Mouse (Mus musculus) heart, postnatal 25 days (tissue): ENCODE measurements at regions not wholly inside any gene's neighbourhood (a gene's known extent, or its start where the extent isn't known, plus 50 kb on each side); places are given as distances from the start of the nearest gene placed in this dataset.
"Not testable (repeated sequence)": the region's sequence is repeated elsewhere in the genome, so short reads cannot be mapped to it uniquely, and the experiment has no call there.

Experiments
- DNase-seq: peaks from one replicate; pipeline ENCODE4 v3.0.0; 2022; ENCODE audit warnings: low spot score
- intact Hi-C: fragments of 180-260 bp; cut with DNase I; formaldehyde crosslinking; loops from one replicate; pipeline ENCODE4 v1.15.1; 2025

DNA sequence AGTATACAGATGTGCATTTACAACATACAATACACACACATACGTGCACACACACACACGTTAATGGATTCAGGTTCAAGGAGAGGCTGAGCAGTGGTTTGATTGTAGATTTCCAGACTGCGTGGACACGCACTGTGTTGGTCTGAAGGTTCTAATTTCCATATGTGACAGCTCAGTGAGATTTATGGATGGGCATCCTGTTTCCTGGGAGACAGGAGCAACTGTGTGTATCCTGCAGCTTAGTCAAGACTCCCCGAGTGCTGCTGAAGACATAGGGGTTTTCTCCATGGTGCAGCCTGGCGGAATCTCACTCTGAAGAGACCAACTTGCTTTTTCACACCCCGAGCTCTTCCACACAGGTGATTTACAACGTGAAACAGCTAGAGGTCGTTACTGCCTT lies 119.3 kb upstream of the Foxk1 start:
- DNase-seq, result no peak
- intact Hi-C loops, result no loop called here

DNA sequence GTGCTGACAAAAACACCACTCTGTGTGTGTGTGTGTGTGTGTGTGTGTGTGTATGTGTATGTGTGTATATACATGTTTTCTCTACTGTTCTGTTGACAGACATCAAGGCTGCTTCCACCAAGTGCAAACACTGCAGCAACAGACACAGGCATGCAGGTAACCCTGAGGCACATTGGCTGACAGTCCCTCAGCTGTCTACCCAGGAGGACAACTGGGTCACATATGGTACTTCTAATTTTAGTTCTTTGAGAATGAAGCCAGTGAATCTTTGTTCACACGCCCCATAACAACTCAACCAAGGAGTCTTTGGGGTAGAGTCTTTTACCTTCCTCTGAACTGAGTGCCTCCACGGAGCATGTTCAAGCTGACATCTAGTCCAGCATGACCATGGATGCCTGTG lies 113.3 kb upstream of the Foxk1 start:
- intact Hi-C loops, result no loop called here
- DNase-seq, result no peak

DNA sequence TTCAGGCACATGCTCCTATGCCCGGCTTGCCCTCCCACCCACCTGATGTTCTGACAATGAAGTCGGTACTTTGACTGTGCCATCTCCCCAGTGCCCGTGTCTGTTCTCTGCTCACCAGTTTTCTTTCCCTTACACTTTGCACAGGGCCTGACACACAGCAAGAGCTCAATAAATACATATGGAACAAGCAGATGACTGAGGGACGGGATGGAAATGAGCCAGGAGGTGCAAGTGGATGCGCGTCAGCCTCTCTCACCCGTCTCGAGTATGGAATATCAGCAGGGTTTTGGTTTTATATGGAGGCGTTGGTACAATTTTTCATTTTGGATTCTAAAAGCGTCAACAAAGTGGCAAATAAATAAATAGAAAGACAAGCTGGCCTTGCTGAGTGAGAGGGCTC lies 109.8 kb upstream of the Foxk1 start:
- no peak for DNase-seq
- intact Hi-C loops, result no loop called here

DNA sequence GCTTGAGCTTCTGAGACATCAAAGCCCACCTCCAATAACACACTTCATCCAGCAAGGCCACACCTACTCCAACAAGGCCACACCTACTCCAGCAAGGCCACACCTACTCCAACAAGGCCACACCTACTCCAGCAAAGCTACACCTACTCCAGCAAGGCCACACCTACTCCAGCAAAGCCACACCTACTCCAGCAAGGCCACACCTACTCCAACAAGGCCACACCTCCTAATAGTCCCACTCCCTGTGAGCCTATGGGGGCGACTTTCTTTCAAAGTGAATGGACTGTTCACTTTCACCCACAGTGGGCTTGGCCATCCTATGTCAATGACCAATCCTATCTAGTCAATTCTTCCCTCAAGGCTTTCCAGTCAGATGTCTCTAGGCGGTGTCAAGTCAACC lies 104.9 kb upstream of the Foxk1 start:
- DNase-seq, intact Hi-C loops: not testable (repeated sequence)

DNA sequence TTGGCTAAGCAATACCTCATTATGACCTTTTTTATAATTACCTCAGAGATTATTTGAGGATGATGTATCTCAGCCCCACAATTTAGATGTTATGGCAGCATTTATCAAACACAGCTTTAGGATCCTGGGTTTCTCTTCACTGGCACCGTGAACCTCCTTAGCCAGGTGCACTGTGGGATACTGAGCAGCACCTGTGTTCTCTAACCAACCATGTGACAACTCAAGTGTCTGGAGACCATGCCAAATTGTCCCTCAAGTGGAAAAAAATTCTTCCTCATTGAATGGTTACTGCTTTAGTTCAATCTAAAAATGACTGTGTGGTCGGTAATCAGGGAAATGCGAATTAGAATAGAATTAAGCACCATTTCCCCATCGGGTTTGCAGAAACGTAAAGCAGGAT lies 101.7 kb upstream of the Foxk1 start:
- intact Hi-C loops, result no loop called here
- DNase-seq, result no peak

DNA sequence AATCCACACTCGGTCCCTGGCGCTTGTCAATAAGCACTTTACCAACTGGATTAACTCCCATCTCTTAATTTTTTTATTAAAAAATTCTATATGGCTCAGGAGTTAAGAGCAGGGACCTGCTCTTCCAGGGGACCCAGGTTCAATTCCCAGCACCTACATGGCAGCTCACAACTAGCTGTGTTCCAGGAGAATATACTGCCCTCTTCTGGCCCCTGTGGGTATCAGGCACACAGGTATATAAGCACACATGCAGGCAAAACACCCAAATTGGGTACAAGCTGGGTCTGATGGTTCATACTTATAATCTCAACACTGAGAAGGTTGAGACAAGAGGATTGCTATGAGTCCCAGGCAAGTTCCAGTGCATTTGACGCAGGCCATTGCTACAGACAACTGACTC lies 92.8 kb upstream of the Foxk1 start:
- no peak for DNase-seq
- intact Hi-C loops, result no loop called here

DNA sequence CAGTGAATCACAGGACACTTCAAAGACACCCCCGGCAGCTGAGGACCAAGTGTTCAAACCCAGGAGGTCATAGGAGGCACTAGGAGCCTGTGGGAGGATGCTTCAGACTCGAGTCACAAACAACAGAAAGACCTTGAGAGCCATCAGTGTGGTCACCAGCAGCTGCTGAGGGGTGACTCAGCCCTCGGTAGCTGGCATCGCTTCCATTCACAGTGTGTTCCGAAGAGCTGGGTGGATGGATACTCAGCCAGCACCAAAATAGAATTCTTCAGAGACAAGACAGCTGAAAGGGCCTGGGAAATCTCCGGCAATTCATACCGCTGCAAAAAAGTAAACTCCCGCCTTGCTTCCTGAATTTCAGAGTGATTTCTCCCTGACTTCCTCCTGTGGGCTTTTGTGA lies 87.4 kb upstream of the Foxk1 start:
- intact Hi-C loops, result no loop called here
- peak; percentile 36 for DNase-seq

DNA sequence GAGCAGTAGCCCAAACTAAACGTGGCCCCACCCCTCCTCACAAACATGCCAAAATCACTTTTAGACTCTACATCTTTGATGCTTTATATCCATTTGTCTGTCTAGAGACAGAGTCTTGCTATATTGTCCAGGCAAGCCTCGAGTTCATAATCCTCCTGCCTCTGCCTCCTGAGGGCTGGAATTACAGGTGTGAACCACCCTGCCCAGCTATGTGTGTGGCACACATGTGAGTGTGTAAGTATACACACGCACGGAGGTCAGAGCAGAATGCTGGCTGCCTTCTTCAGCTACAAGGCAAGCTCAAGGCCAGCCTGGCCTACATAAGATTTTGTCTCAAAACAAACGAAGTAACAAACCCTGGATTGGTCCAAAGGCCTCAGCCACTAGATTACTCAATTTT lies 86.8 kb upstream of the Foxk1 start:
- intact Hi-C loops, result no loop called here

DNA sequence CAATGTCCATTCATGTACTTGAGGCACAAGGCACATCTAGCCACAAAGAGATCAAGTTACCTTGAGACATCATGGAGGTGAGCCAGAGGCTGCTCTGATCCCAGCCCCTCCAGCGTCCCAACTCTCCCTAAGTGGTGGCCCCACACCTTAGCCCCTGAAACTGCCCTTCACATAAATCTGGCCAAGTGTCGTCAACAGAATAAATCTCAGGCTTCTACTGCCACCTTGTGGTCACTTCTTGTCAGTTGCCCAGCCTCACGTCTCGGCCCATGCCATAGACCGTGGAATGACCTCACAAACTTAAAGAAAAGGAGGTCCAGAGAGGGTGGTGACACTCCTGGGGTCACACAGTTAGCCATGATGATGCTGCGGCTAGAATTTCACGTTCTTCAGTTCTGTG lies 82.0 kb upstream of the Foxk1 start:
- intact Hi-C loops, result loop anchor here (2.0 to 5.0 kb wide), 5 partner anchors 334 to 1472 kb away; partner anchors contain the start of gene Sdk1
- DNase-seq, result peak; percentile 3

More for the DNA sequence above, 86.8 kb upstream of the Foxk1 start:
- no peak for DNase-seq

DNA sequence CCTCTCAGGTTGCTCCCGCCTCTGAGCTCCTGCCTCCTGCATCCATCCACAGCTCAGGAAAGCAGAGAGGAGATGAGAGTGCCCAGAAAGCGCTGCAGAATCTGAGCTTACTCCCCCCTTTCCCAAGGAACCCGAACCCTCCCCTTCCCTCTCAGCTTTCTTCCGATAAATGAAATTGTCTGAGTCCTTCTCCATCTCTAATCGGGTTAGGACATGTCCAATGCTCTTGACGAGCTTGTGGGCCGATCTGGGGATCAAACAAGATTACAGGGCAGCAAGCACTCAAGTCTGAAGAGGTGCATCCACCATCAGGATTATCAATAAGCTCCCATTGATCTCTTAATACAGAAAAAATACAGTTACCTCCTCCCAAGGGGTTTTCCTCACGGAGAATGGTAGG lies 80.0 kb upstream of the Foxk1 start:
- no peak for DNase-seq
- intact Hi-C loops, result loop anchor here (2.0 kb wide), 1 partner anchor 127 kb away; no protein-coding TSS in a partner anchor

DNA sequence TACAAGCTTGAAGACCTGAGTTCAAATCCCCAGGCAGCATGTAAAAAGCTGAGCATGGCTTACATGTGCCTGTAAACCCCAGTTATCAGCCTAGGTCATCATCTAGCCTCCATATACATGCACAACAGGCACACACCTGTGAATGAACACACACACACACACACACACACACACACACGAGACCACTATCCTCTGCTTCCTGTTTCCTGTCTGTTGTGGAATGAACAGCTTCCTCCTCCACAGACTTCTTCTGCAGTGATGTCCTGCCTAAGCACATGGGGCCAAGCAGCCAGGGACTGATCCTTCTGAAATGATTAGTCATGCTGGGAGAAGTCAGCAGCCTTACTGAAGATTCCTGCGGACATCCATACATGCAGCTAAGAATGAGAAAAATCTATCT lies 76.4 kb upstream of the Foxk1 start:
- intact Hi-C loops, result no loop called here
- no peak for DNase-seq

DNA sequence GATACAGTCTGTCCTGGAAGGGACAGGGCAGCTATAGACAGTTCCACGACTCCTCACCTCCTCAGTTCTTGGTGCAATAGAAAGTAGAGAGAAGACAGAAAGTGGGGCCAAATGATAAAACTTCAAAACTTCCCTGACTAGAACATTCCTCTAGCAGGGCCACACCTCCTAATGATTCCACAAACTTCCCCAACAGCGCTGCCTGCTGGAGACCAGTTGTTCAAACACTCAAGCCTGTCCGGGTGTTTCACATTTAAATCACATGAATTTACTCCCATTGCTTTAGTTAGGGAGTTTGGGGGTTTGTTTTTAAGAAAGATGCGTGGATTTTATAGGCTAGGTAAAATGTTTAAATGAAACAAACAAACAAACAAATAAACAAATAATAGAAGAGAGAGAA lies 75.7 kb upstream of the Foxk1 start:
- no peak for DNase-seq
- intact Hi-C loops, result no loop called here

DNA sequence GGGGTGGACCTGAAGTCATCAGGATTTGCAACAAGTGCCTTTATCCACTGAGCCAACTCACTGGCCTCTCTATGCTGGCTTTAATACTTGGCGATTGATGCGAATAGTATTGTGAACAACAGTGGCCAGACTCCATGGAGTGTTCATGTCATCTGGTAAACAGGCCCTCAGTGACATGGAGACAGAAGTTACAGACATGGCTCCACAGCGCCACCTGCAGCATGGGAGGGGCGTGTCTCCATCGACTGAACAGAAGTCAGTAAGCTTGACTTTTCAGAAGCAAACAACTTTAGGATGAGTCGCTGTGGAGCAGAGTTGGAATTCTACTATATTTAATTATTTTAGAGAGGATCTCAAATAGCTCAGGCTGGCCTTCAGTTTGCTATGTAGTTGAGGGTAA lies 74.0 kb upstream of the Foxk1 start:
- DNase-seq, result no peak

DNA sequence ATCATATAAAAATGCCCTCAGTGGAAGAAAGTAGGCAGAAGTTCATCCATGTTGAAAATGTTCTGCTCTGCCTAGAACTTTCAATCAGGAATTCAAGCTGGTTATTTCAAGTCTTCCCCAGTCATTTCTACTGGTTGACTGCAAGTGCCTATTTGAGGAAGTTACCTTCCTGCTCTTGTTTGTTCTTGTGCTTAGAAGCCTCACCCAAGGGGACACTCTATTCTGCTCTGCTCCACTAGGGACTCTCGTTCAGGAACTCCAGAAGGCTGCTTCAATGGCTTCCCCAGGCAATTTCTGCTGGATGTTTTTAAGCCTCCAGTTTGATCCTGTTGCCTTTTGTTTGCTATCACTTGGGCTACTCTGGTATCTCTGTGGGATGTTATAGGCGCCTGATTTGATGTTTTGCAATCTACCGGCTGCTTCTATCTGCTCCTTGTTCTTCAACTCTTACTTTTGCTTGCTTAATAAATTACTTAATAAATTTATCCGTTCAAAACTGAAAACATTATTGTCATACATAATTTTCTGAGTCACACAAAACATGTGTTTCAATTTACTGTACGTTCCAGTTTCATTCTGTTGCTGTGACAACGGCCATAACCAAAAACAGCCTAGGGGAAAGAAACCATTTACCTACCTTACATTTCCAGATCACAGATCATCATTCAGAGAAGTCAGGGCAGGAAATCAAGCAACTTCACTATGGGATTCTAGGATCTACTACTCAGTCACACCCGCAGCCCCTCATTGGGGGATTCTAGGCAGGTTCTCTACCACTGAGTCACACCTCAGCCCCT lies 71.4 kb upstream of the Foxk1 start:
- intact Hi-C loops, result no loop called here
- no peak for DNase-seq

More for the DNA sequence above, 74.0 kb upstream of the Foxk1 start:
- intact Hi-C loops, result no loop called here

DNA sequence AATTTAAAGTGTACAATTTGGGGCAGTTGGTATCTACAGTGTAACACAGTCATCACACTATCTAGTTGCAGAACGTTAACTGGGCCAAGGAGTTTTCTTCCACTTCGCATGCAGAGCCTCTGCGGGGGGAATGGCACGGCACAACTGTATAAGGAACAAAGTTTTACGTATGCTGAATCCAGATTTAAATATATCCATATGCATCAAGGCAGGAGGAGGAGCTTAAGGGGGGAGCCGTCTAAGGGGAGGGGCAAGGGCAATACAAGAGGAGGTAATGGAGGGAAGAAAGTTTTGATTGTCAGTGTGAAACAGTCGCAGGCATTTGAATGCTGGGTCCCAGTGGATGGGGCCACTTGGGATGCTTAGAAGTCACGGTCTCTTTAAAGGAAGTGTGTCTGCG lies 68.6 kb upstream of the Foxk1 start:
- DNase-seq, result no peak
- intact Hi-C loops, result no loop called here

DNA sequence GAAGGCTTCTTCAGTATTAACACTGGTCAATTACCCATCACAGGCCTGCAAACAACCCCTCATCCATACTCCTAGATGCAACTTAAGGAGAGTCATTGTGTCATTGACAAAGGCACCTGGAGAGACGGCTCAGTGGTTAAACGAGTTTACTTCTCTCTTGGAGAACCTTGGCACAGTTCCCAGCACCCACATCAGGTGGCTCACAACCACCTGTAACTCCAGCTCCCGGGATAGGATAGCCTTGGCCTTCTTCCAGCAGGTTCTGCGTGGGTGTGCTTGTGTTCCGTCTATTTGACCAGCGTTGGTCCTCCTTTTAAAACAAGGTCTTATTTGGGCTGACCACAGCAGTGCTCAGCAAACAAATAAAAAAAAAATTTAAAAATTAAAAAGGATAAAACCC lies 63.9 kb upstream of the Foxk1 start:
- intact Hi-C loops, result no loop called here
- DNase-seq, result no peak

DNA sequence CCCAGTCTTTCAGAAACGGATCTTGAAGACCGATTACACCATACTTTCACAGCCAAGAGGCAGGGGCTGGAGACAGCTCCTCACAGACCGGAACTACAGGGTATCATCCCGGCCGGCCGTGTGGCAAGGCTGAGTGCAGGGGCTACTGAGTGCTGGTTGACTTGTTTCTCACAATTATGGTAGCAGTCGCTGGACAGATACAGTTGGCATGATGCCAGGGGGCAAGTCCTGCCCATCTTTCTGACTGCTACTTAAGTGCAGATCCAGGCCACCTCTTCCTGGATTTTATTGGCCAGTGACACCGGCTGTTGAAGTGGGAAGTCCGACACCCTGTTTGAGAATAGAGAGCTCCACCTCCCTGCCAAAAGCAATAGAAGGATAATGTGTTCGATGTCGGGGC lies 63.2 kb upstream of the Foxk1 start:
- intact Hi-C loops, result no loop called here
- DNase-seq, result no peak

DNA sequence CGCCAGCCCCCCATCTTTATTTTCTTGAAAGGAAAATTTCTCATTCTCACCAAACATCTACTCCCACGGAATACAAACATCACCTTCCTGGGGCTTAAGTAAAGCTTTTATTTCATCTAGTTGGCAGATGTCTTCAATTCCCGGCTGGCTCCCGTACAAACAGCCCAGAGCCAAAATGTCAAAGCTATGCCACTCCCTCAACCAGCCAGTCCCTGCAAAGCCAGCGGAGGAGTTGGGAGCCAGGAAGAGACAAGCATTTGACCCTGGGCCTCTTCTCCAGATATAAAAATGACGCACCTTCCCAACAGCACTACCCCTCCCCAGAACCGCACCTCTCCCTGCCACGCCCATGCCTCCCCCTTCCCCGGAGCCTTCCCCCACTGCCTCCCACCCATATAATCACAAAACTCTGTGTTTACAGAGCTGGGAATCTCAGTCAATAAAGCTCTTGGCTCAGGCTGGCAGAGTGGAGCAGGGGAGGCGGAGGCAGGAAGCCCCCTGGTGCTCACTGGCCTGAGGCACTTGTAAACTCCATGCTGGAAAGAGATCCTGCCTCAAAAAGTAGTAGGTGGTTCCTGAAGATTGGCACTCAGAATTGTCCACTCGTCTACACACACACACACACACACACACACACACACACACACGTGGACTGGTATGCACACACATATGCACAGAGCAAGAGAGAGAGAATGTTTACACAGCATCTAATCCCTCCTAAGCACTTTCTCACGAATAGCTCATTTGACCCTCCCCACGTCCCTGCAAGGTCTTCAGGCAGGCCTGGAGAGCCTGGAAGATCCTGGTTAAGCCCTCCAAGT lies 60.9 kb upstream of the Foxk1 start:
- no peak for DNase-seq
- intact Hi-C loops, result no loop called here

DNA sequence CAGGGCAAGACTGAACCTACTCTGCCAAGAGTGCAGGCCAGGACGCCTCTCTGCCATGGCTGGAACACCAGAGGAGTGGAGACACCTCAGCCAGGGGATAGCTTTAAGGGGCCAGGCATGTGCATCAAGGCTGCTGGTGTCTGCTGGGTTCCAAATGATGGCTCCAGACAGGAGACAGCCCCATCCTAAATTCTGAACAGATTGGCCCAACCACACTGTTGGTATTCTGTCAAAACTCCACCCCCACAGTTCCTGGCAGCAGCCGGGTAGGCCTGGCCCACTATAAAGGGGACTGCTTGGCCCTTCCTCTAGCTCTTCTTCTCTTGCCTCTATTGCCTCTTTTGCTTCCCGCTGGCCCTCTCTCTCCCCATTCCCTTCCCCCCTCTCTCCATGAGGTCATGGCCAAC lies 60.3 kb upstream of the Foxk1 start:
- no peak for DNase-seq
- intact Hi-C loops, result no loop called here

DNA sequence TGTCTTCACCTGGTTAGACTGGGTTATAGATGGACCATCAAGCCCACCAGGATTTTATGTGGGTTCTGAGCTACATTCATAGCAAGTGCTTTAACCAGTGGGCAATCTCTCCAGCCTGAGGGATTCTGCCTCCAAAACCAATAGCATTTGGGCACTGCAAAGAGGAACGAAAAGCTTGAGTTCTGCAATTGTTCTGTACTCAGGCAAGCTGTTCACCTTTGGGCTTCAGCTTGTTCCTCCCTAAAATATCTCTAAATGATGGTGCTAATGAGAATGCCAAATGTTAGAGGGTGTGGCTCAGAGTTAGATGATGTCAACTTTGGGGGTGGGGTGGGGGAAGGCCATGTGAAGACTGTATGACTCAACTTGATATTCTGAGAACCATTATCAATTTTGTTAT lies 54.8 kb upstream of the Foxk1 start:
- no peak for DNase-seq
- intact Hi-C loops, result no loop called here

DNA sequence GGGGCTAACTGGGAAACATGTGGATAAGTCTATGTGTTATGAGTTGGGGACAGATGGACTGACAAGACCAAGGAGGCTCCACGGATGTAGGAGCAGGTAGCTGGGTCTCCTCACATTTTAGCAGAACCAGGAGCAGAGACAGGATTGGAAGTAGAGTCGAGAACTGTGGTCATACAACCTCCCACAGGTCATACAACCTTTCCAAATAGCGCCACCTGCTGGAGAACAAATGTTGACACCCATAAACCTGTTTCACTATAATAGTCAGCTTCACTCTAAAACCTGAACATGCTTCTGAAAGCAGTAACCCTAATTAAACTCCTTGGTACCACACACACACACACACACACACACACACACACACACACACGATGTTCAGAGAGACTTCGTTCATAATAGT lies 50.7 kb upstream of the Foxk1 start:
- DNase-seq, result no peak

More for the DNA sequence above, 50.7 kb upstream of the Foxk1 start:
- intact Hi-C loops, result no loop called here
